Mouse (Mus musculus) E14TG2a.4 (cell line): ENCODE results near the gene Zfp949.

Source experiments
- CTCF ChIP-seq: conservative IDR thresholded peaks from 2 replicates; pipeline ENCODE4 v1.5.1; 2014; ENCODE audit warnings: low read length
- NANOG ChIP-seq: IDR thresholded peaks from 2 replicates; pipeline ENCODE4 v1.6.1; 2014; ENCODE audit warnings: borderline replicate concordance, low read length, mixed read lengths
- POU5F1 ChIP-seq: IDR thresholded peaks from 2 replicates; pipeline ENCODE4 v1.6.1; 2014; ENCODE audit warnings: low read length, borderline replicate concordance

- no peak for TF ChIP-seq CTCF
- no peak for TF ChIP-seq POU5F1
- TF ChIP-seq NANOG, result no peak
Measured at GRCm38 (mm10) chr9:88515546-88515945, 32.3 kb upstream of the Zfp949 start.
